Mouse (Mus musculus) limb, embryonic 13.5 days (tissue): ENCODE data around the gene Slc2a3. TPM values are rescaled to one million over a fixed set of nuclear protein-coding genes. Genes with fewer than 3 reads are reported as not detected.
"Not testable (repeated sequence)": the region's sequence is repeated elsewhere in the genome, so short reads cannot be mapped to it uniquely, and the experiment has no call there.

Experiments used
- ATAC-seq: fragments of 200-750 bp; cut with Nextera tagmentation; 2 replicates; pipeline ENCODE4 v1.8.0; 2017; ENCODE audit warnings: low read depth, moderate number of reproducible peaks, moderate TSS enrichment; ENCODE audit not compliant: low FRiP score
- H3K27ac ChIP-seq: fragments of 300-500 bp; sonication (generic); 2 replicates; pipeline ENCODE4 v1.5.1; 2015; ENCODE audit warnings: inconsistent platforms, mild to moderate bottlenecking, moderate library complexity
- H3K27me3 ChIP-seq: fragments of 300-500 bp; sonication (generic); 2 replicates; pipeline ENCODE4 v1.6.1; 2015; ENCODE audit warnings: mild to moderate bottlenecking, inconsistent platforms
- H3K36me3 ChIP-seq: fragments of 300-500 bp; sonication (generic); 2 replicates; pipeline ENCODE4 v1.6.1; 2015; ENCODE audit warnings: inconsistent platforms, mild to moderate bottlenecking, moderate library complexity
- H3K4me1 ChIP-seq: fragments of 300-500 bp; sonication (generic); 2 replicates; pipeline ENCODE4 v1.6.1; 2015; ENCODE audit warnings: inconsistent platforms
- H3K4me2 ChIP-seq: fragments of 300-500 bp; sonication (generic); replicated peaks from 2 replicates; pipeline ENCODE4 v1.6.1; 2015; ENCODE audit warnings: inconsistent platforms, mild to moderate bottlenecking, moderate library complexity
- H3K4me3 ChIP-seq: fragments of 300-500 bp; sonication (generic); 2 replicates; pipeline ENCODE4 v1.5.1; 2015; ENCODE audit warnings: moderate library complexity, mild to moderate bottlenecking, inconsistent platforms
- H3K9ac ChIP-seq: fragments of 300-500 bp; sonication (generic); 2 replicates; pipeline ENCODE4 v1.6.1; 2015; ENCODE audit warnings: mild to moderate bottlenecking, inconsistent platforms
- H3K9me3 ChIP-seq: fragments of 300-500 bp; sonication (generic); 2 replicates; pipeline ENCODE4 v1.6.1; 2016; ENCODE audit warnings: inconsistent platforms
- WGBS: fragments of 180-500 bp; shearing (Covaris S2); methylation state at CpG from one replicate; pipeline ENCODE4 v1.1.7; 2015; 5-methylcytosine and 5-hydroxymethylcytosine counted together
- polyA plus RNA-seq: library from polyadenylated mRNA; unstranded; fragments of >200 nt; fragmentation: Nextera tagmentation; extraction: Ambion mirVana; gene quantifications from 2 replicates; pipeline ENCODE4 v1.2.1, GENCODE M21; 2015

The Slc2a3 gene
- polyA plus RNA-seq, 1 experiment from 2014 or later: 83.0 TPM

- H3K4me2 ChIP-seq: no peak overlapping the region
- H3K27ac ChIP-seq: no peak overlapping the region
- no peaks in the 10 kb centered on the region for H3K9me3 ChIP-seq
- no peak overlapping the region for H3K9ac ChIP-seq
- no peak overlapping the region for H3K4me3 ChIP-seq
- peaks cover 14% of the 10 kb centered on the region for H3K4me1 ChIP-seq
- ATAC-seq: no peak
- WGBS: 91% methylated on average over 5 of the region's 5 CpGs
- no peaks in the 10 kb centered on the region for H3K27me3 ChIP-seq
- H3K36me3 ChIP-seq: no peaks in the 10 kb centered on the region
Observed at GRCm38 (mm10) chr6:122758732-122759131, 42.7 kb downstream of the Slc2a3 start.

- 36% methylated on average over 2 of the region's 2 CpGs for WGBS
- ATAC-seq: no peak
- H3K27me3 ChIP-seq: no peaks in the 10 kb centered on the region
- H3K4me3 ChIP-seq: no peak overlapping the region
- no peak overlapping the region for H3K4me2 ChIP-seq
- no peaks in the 10 kb centered on the region for H3K4me1 ChIP-seq
- H3K27ac ChIP-seq: no peak overlapping the region
- H3K36me3 ChIP-seq: no peaks in the 10 kb centered on the region
- no peaks in the 10 kb centered on the region for H3K9me3 ChIP-seq
- no peak overlapping the region for H3K9ac ChIP-seq
Observed at GRCm38 (mm10) chr6:122755913-122756312, 45.5 kb downstream of the Slc2a3 start.

DNA sequence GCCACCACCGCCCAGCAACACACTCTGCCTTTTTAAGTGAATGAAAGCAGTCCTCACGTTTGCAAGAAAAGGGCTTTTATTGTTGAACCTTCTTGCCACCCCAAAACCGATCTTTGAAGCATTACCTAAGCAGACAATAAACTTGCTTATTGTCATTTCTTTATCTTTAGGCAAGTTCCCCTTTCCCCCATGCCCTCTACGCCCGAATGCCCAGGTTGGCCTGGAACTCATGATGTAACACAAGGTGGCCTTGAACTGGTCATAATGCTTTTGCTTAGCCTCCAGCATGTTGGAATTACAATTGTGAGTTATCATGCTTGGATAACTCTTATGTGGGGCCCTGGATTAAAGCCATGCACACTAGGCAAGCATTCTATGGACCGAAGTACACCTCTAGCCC lies 50.9 kb downstream of the Slc2a3 start:
- no peak for ATAC-seq

DNA sequence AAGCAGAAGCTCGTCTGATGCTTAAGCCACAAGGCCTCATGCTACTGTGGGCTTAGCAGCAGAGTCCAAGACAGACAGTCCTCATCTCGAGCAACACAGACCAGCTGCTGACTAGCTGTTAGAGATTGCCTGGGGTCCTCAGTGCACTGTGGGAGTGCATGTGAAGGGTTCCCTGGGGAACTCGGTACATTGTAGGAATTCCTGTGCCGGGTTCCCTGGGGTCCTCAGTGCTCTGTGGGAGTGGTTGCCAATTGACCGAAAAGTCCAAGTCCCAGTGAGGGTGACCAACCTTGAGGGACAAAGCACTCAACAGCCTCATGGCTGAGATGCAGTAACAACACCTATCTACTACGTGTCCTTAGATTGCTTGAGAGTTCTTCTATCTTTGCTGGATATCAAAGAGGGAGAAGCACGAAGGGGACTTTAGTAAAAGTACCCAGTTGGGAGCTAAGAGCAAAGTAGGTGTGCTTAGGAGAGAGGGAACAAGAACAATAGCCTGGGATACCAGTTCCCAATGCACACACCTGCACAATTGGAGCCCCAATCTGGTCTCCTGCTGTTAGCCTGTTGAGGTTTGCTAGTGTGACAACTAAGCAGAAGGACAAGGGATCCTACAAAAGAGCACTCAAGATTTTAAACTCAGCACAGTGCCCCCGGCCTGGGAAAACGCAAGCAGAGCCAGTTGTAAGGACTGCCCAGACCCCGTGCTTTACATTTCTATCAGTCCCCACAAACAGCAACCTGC lies 56.8 kb downstream of the Slc2a3 start:
- ATAC-seq: no peak
- WGBS: 33% methylated on average over 10 of the region's 10 CpGs

More for the DNA sequence above, 50.9 kb downstream of the Slc2a3 start:
- no peaks in the 10 kb centered on the region for H3K36me3 ChIP-seq
- H3K4me2 ChIP-seq: no peak overlapping the region
- WGBS: 83% methylated on average over 6 of the region's 6 CpGs
- no peaks in the 10 kb centered on the region for H3K4me1 ChIP-seq
- H3K27ac ChIP-seq: no peak overlapping the region
- no peak overlapping the region for H3K9ac ChIP-seq
- no peak overlapping the region for H3K4me3 ChIP-seq
- H3K9me3 ChIP-seq: no peaks in the 10 kb centered on the region
- H3K27me3 ChIP-seq: no peaks in the 10 kb centered on the region

DNA sequence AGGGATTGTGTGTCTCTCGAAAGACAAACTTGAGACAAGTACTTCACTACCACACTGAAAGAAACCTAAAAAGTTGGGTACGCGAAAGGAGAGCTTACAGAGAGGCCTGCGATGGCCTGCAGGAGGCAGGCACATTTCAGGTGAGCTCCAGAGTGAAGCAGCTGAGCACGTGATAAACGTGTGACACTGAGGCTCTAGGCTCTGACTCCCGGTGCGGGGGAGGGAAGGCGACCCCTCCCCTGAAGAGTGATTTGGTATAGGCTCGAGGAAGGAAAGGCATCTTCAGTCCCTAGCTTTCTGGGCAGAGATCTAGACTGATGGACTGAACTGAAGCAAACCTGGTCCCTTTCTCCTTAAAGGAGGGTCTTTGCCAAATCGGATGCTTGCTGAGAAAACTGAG lies 58.1 kb downstream of the Slc2a3 start:
- H3K4me1 ChIP-seq: peaks cover 21% of the 10 kb centered on the region
- no peak for ATAC-seq
- peaks cover 3% of the 10 kb centered on the region; the same call in 1 of the 2 replicates for H3K36me3 ChIP-seq
- H3K9me3 ChIP-seq: no peaks in the 10 kb centered on the region
- H3K27ac ChIP-seq: no peak overlapping the region
- peaks cover 36% of the 10 kb centered on the region for H3K27me3 ChIP-seq
- 18% methylated on average over 11 of the region's 11 CpGs for WGBS
- H3K4me2 ChIP-seq: peak overlapping the region; percentile 11; the same call in 1 of the 2 replicates
- no peak overlapping the region for H3K4me3 ChIP-seq
- H3K9ac ChIP-seq: no peak overlapping the region

More for the DNA sequence above, 56.8 kb downstream of the Slc2a3 start:
- Histone ChIP-seq H3K27ac (peak overlapping the region; percentile 39; the same call in 1 of the 2 replicates), H3K4me1 (peaks cover 21% of the 10 kb centered on the region), H3K4me2 (no peak overlapping the region), H3K4me3 (no peak overlapping the region), H3K9me3 (no peaks in the 10 kb centered on the region), H3K36me3 (no peaks in the 10 kb centered on the region), H3K27me3 (peaks cover 36% of the 10 kb centered on the region), H3K9ac (no peak overlapping the region)

- Histone ChIP-seq H3K9me3 (no peaks in the 10 kb centered on the region), H3K9ac (peak overlapping the region; percentile 68), H3K4me2 (peak overlapping the region; percentile 83), H3K27ac (peak overlapping the region; percentile 33), H3K4me1 (peaks cover 21% of the 10 kb centered on the region), H3K27me3 (peaks cover 36% of the 10 kb centered on the region), H3K4me3 (peak overlapping the region; percentile 62), H3K36me3 (peaks cover 9% of the 10 kb centered on the region)
- ATAC-seq: peak; percentile 48; the same call in 1 of the 2 replicates
- WGBS: under 1% methylated on average over 23 of the region's 23 CpGs
Observed at GRCm38 (mm10) chr6:122742228-122742899, 59.1 kb downstream of the Slc2a3 start.

- 4% methylated on average over 25 of the region's 25 CpGs for WGBS
Observed at GRCm38 (mm10) chr6:122741460-122742227, 59.8 kb downstream of the Slc2a3 start.

DNA sequence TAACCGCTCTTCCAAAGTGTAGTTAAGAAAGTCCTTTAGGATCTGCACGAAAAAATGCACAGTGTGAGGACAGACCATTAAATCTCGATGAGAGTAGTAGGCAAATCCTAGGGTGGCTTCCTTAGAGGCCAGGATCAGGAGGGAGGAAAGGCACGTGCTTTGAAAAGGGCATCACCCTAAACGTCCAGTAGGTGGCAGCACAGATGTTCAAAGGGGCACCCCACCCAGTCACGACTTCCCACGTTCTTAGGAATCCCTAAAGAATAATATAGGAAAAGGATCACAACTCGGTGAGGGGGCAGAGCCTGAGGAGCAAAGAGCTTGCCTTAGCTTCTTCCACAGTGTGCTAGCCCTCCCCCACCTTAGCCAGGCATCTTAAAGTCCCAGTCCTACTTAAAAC lies 61.5 kb downstream of the Slc2a3 start:
- no peak overlapping the region for H3K9ac ChIP-seq

More at GRCm38 (mm10) chr6:122741460-122742227, 59.8 kb downstream of the Slc2a3 start:
- Histone ChIP-seq H3K4me3 (peak overlapping the region; percentile 62), H3K9me3 (no peaks in the 10 kb centered on the region), H3K9ac (peak overlapping the region; percentile 68), H3K4me1 (peaks cover 21% of the 10 kb centered on the region), H3K36me3 (peaks cover 15% of the 10 kb centered on the region), H3K4me2 (peak overlapping the region; percentile 83), H3K27ac (peak overlapping the region; percentile 33; the same call in 1 of the 2 replicates), H3K27me3 (peaks cover 36% of the 10 kb centered on the region)
- no peak for ATAC-seq

GRCm38 (mm10) chr6:122719942-122720341 lies 81.5 kb downstream of the Slc2a3 start:
- no peak overlapping the region for H3K4me3 ChIP-seq
- no peaks in the 10 kb centered on the region for H3K36me3 ChIP-seq
- H3K27me3 ChIP-seq: no peaks in the 10 kb centered on the region
- no peak overlapping the region for H3K27ac ChIP-seq
- no peaks in the 10 kb centered on the region for H3K9me3 ChIP-seq
- ATAC-seq: no peak; the same call in 1 of the 2 replicates
- H3K4me1 ChIP-seq: peaks cover 10% of the 10 kb centered on the region
- WGBS: 29% methylated on average over 2 of the region's 2 CpGs
- no peak overlapping the region for H3K4me2 ChIP-seq
- H3K9ac ChIP-seq: no peak overlapping the region

More for the DNA sequence above, 61.5 kb downstream of the Slc2a3 start:
- H3K4me1 ChIP-seq: peaks cover 21% of the 10 kb centered on the region
- peaks cover 31% of the 10 kb centered on the region for H3K27me3 ChIP-seq
- 12% methylated on average over 8 of the region's 8 CpGs for WGBS
- peak; percentile 50; the same call in 1 of the 2 replicates for ATAC-seq
- H3K36me3 ChIP-seq: peaks cover 27% of the 10 kb centered on the region
- H3K9me3 ChIP-seq: no peaks in the 10 kb centered on the region
- no peak overlapping the region for H3K27ac ChIP-seq
- peak overlapping the region; percentile 83 for H3K4me2 ChIP-seq
- peak overlapping the region; percentile 62 for H3K4me3 ChIP-seq

GRCm38 (mm10) chr6:122718224-122718623 lies 83.2 kb downstream of the Slc2a3 start:
- not testable (repeated sequence) for H3K9ac ChIP-seq, H3K27ac ChIP-seq, ATAC-seq, H3K4me3 ChIP-seq, H3K27me3 ChIP-seq, H3K36me3 ChIP-seq, H3K4me1 ChIP-seq, H3K4me2 ChIP-seq, H3K9me3 ChIP-seq
- WGBS: 97% methylated on average over 1 of the region's 1 CpGs

- WGBS: 4% methylated on average over 4 of the region's 4 CpGs
- peaks cover 10% of the 10 kb centered on the region for H3K4me1 ChIP-seq
- no peak overlapping the region for H3K4me3 ChIP-seq
- H3K9me3 ChIP-seq: no peaks in the 10 kb centered on the region
- H3K27ac ChIP-seq: peak overlapping the region; percentile 6; the same call in 1 of the 2 replicates
- no peaks in the 10 kb centered on the region for H3K36me3 ChIP-seq
- H3K27me3 ChIP-seq: no peaks in the 10 kb centered on the region
- H3K4me2 ChIP-seq: no peak overlapping the region
- ATAC-seq: no peak
- H3K9ac ChIP-seq: no peak overlapping the region
Observed at GRCm38 (mm10) chr6:122715886-122716285, 85.6 kb downstream of the Slc2a3 start.
